ENCODE assay signal across 9 mouse cellular contexts in genomic region chr7:115867518-115868270, GRCm38 (mm10).
DNase-seq lines count a peak whose midpoint lies in the region; ATAC-seq and TF ChIP-seq lines count a peak whose summit lies in the region.
"Had no signal": no experiment of that assay in that cellular context is flagged by ENCODE, and none has a peak within 500 bp of the region (broad histone marks: within the 10 kb centered on the region; RNA-seq: fewer than 3 reads in every experiment).

No protein-coding gene starts in this region.

- H3K9ac ChIP-seq in heart, embryonic 14.5 days (ENCODE audit: low read length), result no peak overlapping the region
- H3K9ac ChIP-seq in hindbrain, postnatal 0 days (replicated peaks; ENCODE audit: low read length), result no peak overlapping the region

- no peak overlapping the region for H3K4me3 ChIP-seq in heart, embryonic 14.5 days (ENCODE audit: control insufficient read depth in 1 of 2, insufficient read depth in 1 of 2, low read depth in 1 of 2, low read length in 2 of 2)
- H3K4me3 ChIP-seq in hindbrain, postnatal 0 days (ENCODE audit: low read length), result no peak overlapping the region
- H3K4me3 ChIP-seq: left cerebral cortex, adult 2 months had no signal

- H3K9me3 ChIP-seq in heart, embryonic 14.5 days (ENCODE audit: control insufficient read depth, low read length), result no peaks in the 10 kb centered on the region
- H3K9me3 ChIP-seq in hindbrain, postnatal 0 days (ENCODE audit: low read length), result no peaks in the 10 kb centered on the region

- no peaks in the 10 kb centered on the region for H3K27me3 ChIP-seq in heart, embryonic 14.5 days (ENCODE audit: control insufficient read depth, insufficient read depth, low read length)
- H3K27me3 ChIP-seq in hindbrain, postnatal 0 days (ENCODE audit: insufficient read depth, low read length), result no peaks in the 10 kb centered on the region

- DNase-seq in heart, postnatal 14 days, result no peak
- peak; percentile 51 for DNase-seq in R1 (ENCODE audit: low read depth, low spot score)
- DNase-seq in hindbrain, postnatal 0 days (ENCODE audit: low spot score), result no peak
- peak; percentile 17 for DNase-seq in lung, postnatal 25 days (ENCODE audit: low spot score)
- no peak for DNase-seq in adrenal gland, postnatal 4 days (ENCODE audit: low spot score in 2 of 2)
- no peak for DNase-seq in urinary bladder, postnatal 10 days (ENCODE audit: low spot score)

- no peak overlapping the region for H3K27ac ChIP-seq in heart, embryonic 14.5 days (replicated peaks in 1 of 2; ENCODE audit: control insufficient read depth in 1 of 2, insufficient read depth in 1 of 2, low read depth in 2 of 2, low read length in 2 of 2)
- no peak overlapping the region for H3K27ac ChIP-seq in hindbrain, postnatal 0 days
- H3K27ac ChIP-seq: left cerebral cortex, adult 2 months had no signal

- 0 out of 2 replicates have a peak overlapping the region, but pooled peaks have one; percentile 15 for H3K4me2 ChIP-seq in heart, embryonic 14.5 days (ENCODE audit: low read length)
- 0 out of 2 replicates have a peak overlapping the region, but pooled peaks have one; percentile 21 for H3K4me2 ChIP-seq in hindbrain, postnatal 0 days (ENCODE audit: low read depth, low read length)

- H3K36me3 ChIP-seq in heart, embryonic 14.5 days (ENCODE audit: control insufficient read depth, insufficient read depth, low read length), result no peaks in the 10 kb centered on the region
- H3K36me3 ChIP-seq in hindbrain, postnatal 0 days (ENCODE audit: insufficient read depth, low read length), result no peaks in the 10 kb centered on the region

- H3K4me1 ChIP-seq in heart, embryonic 14.5 days (ENCODE audit: control insufficient read depth in 2 of 2, insufficient read depth in 2 of 2, low read length in 2 of 2), result peaks cover 9 to 24% of the 10 kb centered on the region in 2 experiments
- peaks cover 7% of the 10 kb centered on the region; the same call in 1 of the 2 replicates for H3K4me1 ChIP-seq in hindbrain, postnatal 0 days (ENCODE audit: insufficient read depth, low read length)

- 45% methylated on average over 10 of the region's 10 CpGs for WGBS in heart, embryonic 14.5 days
- WGBS in hindbrain, postnatal 0 days, result 23% methylated on average over 10 of the region's 10 CpGs

- no peak for TF ChIP-seq CTCF in hindbrain, postnatal 0 days (IDR thresholded peaks at IDR 0.05; ENCODE audit: low read depth)

- intact Hi-C loops in heart, postnatal 14 days (cut with DNase I), result no loop called here

- no peak for ATAC-seq in heart, embryonic 14.5 days (ENCODE audit: insufficient number of reproducible peaks, insufficient read depth, low FRiP score, low read depth)
- no peak for ATAC-seq in hindbrain, postnatal 0 days
- no peak for ATAC-seq in granulocyte monocyte progenitor cell, adult 5-6 weeks (replicated peaks; ENCODE audit: poor library complexity, severe bottlenecking)

Comparison
In these comparisons a context has a peak if more than half of its experiments do, and no peak if none do; other contexts are left out.
1. DNase-seq: peak in R1 (single experiment) and lung, postnatal 25 days (single experiment); none in heart, postnatal 14 days (0 of 2), hindbrain, postnatal 0 days (single experiment), adrenal gland, postnatal 4 days (0 of 2) and urinary bladder, postnatal 10 days (single experiment).